Mouse (Mus musculus) kidney, postnatal 0 days (tissue): ENCODE measurements around the gene Lypla2. TPM values are rescaled to one million over a fixed set of nuclear protein-coding genes. Genes with fewer than 3 reads are reported as not detected.
A peak's percentile ranks its signal among the peaks of the same experiment; 100 is the strongest.

Experiments used
- ATAC-seq: fragments of 200-750 bp; cut with Nextera tagmentation; replicated peaks from 2 replicates; pipeline ENCODE4 v1.8.0; 2017; ENCODE audit warnings: low read depth, moderate number of reproducible peaks, moderate TSS enrichment, moderate library complexity; ENCODE audit not compliant: low FRiP score
- DNase-seq: peaks from one replicate; pipeline ENCODE4 v3.0.0-alpha.2; 2016; ENCODE audit warnings: low spot score
- H3K27ac ChIP-seq: fragments of 300-500 bp; sonication (generic); 2 replicates; pipeline ENCODE4 v1.5.1; 2014; ENCODE audit warnings: mild to moderate bottlenecking
- H3K27me3 ChIP-seq: fragments of 300-500 bp; sonication (generic); 2 replicates; pipeline ENCODE4 v1.6.1; 2014; ENCODE audit warnings: low read length, mixed read lengths; ENCODE audit not compliant: insufficient read depth
- H3K36me3 ChIP-seq: fragments of 300-500 bp; sonication (generic); 2 replicates; pipeline ENCODE4 v1.6.1; 2014; ENCODE audit warnings: low read length, mixed read lengths; ENCODE audit not compliant: insufficient read depth
- H3K4me1 ChIP-seq: fragments of 300-500 bp; sonication (generic); replicated peaks from 2 replicates; pipeline ENCODE4 v1.6.1; 2014; ENCODE audit warnings: antibody characterized with exemption, low read length, mixed read lengths; ENCODE audit not compliant: insufficient read depth
- H3K4me2 ChIP-seq: fragments of 300-500 bp; sonication (generic); 2 replicates; pipeline ENCODE4 v1.6.1; 2014; ENCODE audit warnings: mild to moderate bottlenecking, low read length, moderate library complexity, mixed read lengths
- H3K4me3 ChIP-seq: fragments of 300-500 bp; sonication (generic); replicated peaks from 2 replicates; pipeline ENCODE4 v1.5.1; 2014; ENCODE audit warnings: low read depth, low read length
- H3K9ac ChIP-seq: fragments of 300-500 bp; sonication (generic); 2 replicates; pipeline ENCODE4 v1.6.1; 2014; ENCODE audit warnings: low read depth, low read length
- H3K9me3 ChIP-seq: fragments of 300-500 bp; sonication (generic); replicated peaks from 2 replicates; pipeline ENCODE4 v1.6.1; 2016; ENCODE audit warnings: low read length, inconsistent platforms, mixed read lengths
- CTCF ChIP-seq: IDR thresholded peaks from 2 replicates; pipeline ENCODE4 v1.5.1; 2016; ENCODE audit warnings: antibody characterized with exemption, low read depth, mild to moderate bottlenecking, moderate library complexity
- WGBS: fragments of 180-500 bp; shearing (Covaris S2); extraction: QIAGEN DNeasy Blood & Tissue Kit; methylation state at CpG from one replicate; pipeline ENCODE4 v1.1.7; 2014; 5-methylcytosine and 5-hydroxymethylcytosine counted together
- polyA plus RNA-seq: library from polyadenylated mRNA; unstranded; fragments of >200 nt; fragmentation: Nextera tagmentation; extraction: Ambion mirVana; gene quantifications from 2 replicates; pipeline ENCODE4 v1.2.1, GENCODE M21; 2015

Lypla2 gene
- polyA plus RNA-seq, 1 experiment from 2014 or later, result 117 TPM

DNA sequence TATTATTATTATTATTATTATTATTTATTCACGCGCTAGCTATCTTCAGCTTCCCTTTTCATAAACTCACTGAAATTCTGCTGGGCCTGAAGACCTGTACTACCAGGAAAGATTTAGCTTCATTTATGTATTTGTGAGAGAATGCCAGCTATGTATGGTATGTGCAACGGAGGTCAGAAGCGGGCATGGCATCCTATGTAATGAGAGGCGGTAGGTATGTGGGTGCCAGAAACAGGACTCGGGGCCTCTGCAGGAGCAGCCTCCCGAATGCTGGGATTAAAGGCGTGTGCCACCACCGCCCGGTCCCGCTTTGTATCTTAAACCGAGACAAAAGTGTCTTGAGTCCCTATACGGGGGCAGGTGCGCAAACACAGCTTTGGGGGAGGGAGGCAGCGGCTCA is 9.5 kb downstream of the Lypla2 start:
- peaks cover 31% of the 10 kb centered on the region; the same call in 1 of the 2 replicates for H3K36me3 ChIP-seq
- H3K27me3 ChIP-seq, result no peaks in the 10 kb centered on the region
- peak overlapping the region; percentile 90 for H3K27ac ChIP-seq
- ATAC-seq, result no peak
- peak overlapping the region; percentile 54 for H3K4me3 ChIP-seq
- H3K9ac ChIP-seq, result peak overlapping the region; percentile 72
- no peaks in the 10 kb centered on the region for H3K9me3 ChIP-seq
- peaks cover 8% of the 10 kb centered on the region for H3K4me1 ChIP-seq
- H3K4me2 ChIP-seq, result peak overlapping the region; percentile 95
- DNase-seq, result peak; percentile 37
- TF ChIP-seq CTCF, result no peak
- WGBS, result 6% methylated on average over 15 of the region's 15 CpGs

DNA sequence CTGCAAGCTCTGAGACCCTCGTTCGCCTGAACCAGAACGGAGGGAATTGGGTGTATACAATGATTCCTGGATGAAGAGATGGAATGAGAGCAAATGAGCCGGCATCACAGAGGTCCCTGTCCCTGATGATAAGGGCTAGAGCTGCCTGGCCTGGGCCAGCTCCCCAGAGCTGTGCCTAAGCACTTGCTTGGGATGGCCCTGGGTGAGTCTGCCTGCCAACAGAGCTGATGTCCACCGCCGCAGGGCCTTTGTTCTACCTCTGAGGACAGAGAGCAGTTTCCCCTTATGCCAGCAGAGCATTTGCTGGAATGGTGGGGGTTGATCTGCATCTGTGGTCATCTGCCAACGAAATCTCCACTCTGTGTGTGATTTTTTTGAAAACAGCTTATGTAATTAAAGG is 10.2 kb downstream of the Lypla2 start:
- DNase-seq (no peak), ATAC-seq (no peak)
- Histone ChIP-seq H3K4me2 (no peak overlapping the region), H3K36me3 (peaks cover 28% of the 10 kb centered on the region; the same call in 1 of the 2 replicates), H3K27me3 (no peaks in the 10 kb centered on the region), H3K9ac (no peak overlapping the region), H3K4me1 (peaks cover 8% of the 10 kb centered on the region), H3K9me3 (no peaks in the 10 kb centered on the region), H3K4me3 (no peak overlapping the region), H3K27ac (no peak overlapping the region)
- WGBS, result 85% methylated on average over 7 of the region's 7 CpGs
- TF ChIP-seq CTCF, result no peak

DNA sequence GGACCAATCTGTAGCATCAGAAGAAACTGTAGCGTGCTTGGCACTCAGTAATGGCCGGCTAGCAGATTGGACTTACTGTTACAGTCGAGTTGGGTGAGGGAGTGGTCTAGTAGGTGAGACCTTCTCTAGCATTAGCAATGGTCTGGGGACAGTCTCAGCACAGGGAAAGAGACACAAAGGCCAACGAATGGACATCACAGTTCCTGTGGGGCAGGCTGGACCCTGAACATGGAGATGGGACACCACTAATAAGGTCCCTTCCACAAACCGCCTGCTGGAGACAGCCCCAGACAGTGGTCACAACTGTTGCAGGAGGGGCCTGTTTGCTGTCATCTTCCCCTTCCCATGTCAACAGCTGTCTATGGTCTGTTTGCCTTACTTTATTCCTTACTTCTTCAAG is 10.7 kb downstream of the Lypla2 start:
- DNase-seq, result no peak
- Histone ChIP-seq H3K9me3 (no peaks in the 10 kb centered on the region), H3K36me3 (0 out of 2 replicates have a peak, but pooled peaks cover 25% of the 10 kb centered on the region), H3K27ac (no peak overlapping the region), H3K9ac (no peak overlapping the region), H3K4me3 (no peak overlapping the region), H3K4me2 (no peak overlapping the region), H3K27me3 (no peaks in the 10 kb centered on the region), H3K4me1 (peaks cover 8% of the 10 kb centered on the region)
- TF ChIP-seq CTCF, result no peak
- ATAC-seq, result no peak
- WGBS, result 92% methylated on average over 5 of the region's 5 CpGs

DNA sequence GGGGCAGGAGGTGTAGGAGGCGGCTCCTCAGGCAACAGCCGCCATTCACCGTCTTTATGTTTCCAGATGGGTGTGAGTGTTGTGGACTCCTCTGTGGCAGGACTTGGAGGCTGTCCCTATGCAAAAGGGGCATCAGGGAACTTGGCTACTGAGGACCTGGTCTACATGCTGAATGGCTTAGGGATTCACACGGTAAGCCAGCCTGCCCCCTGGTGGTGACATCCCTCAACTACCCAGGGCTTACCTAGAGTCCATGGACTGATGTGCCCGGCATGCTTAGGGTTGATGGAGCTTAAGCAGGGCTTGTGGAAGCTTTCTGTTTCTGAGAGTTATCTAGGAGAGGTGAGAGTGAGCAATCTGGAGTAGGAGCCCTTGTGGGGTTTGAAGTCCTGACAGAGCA is 11.7 kb downstream of the Lypla2 start:
- WGBS, result 21% methylated on average over 5 of the region's 5 CpGs
- H3K27me3 ChIP-seq, result no peaks in the 10 kb centered on the region
- TF ChIP-seq CTCF, result peak; percentile 95

DNA sequence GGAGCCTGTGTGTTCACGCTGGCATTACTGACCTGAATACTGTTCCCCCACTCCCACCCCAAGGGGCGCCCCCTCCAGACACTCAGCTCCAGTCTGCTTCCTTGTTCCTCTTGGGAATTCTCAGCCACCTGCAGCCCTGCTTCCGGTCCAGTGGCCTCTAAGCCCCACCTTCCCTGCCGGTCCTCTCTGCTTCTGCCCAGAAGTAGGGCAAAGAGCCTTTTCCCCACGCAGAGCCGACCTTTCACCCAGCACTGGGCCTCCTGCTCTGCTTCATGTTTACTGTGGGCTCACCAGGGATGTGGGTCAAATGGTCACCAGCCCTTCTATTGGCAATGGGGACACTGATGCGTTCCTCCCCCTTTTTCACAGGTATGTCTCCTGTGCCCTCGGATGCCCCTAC is 14.1 kb downstream of the Lypla2 start:
- ATAC-seq (peak; percentile 75), DNase-seq (no peak)
- H3K36me3 ChIP-seq, result peaks cover 32% of the 10 kb centered on the region

More for the DNA sequence above, 11.7 kb downstream of the Lypla2 start:
- H3K4me2 ChIP-seq, result no peak overlapping the region
- no peak overlapping the region for H3K9ac ChIP-seq
- 0 out of 2 replicates have a peak, but pooled peaks have one; percentile 38 for ATAC-seq
- no peak overlapping the region for H3K27ac ChIP-seq
- peaks cover 26% of the 10 kb centered on the region for H3K36me3 ChIP-seq
- H3K4me1 ChIP-seq, result peaks cover 8% of the 10 kb centered on the region
- no peak overlapping the region for H3K4me3 ChIP-seq
- DNase-seq, result peak; percentile 81
- no peaks in the 10 kb centered on the region for H3K9me3 ChIP-seq

DNA sequence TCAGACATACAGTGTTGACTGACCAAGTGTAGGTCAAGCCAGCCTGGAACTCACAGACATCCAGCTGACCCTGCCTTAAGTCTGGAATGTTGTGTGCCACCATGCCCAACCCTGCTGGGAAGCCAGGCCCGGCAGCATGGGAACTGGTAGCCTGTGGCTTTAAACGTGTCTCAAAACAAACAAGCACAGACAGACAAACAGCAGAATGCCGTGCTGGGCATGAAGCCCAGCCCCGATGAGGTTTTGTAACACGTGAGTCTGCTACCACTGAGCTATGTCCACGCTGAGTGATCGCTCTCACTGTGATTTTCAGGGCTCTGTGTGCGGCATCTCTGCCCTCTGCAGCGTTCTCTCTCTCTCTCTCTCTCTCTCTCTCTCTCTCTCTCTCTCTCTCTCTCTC is 16.5 kb downstream of the Lypla2 start:
- ATAC-seq (no peak), DNase-seq (no peak)
- H3K4me1 ChIP-seq, result no peaks in the 10 kb centered on the region
- H3K9ac ChIP-seq, result no peak overlapping the region
- no peaks in the 10 kb centered on the region for H3K27me3 ChIP-seq
- H3K27ac ChIP-seq, result no peak overlapping the region
- H3K4me2 ChIP-seq, result no peak overlapping the region
- TF ChIP-seq CTCF, result no peak
- H3K9me3 ChIP-seq, result no peaks in the 10 kb centered on the region
- H3K4me3 ChIP-seq, result no peak overlapping the region
- peaks cover 35% of the 10 kb centered on the region for H3K36me3 ChIP-seq
- 89% methylated on average over 9 of the region's 9 CpGs for WGBS

More for the DNA sequence above, 14.1 kb downstream of the Lypla2 start:
- no peak for TF ChIP-seq CTCF
- no peak overlapping the region for H3K9ac ChIP-seq
- no peaks in the 10 kb centered on the region for H3K9me3 ChIP-seq
- H3K27me3 ChIP-seq, result no peaks in the 10 kb centered on the region
- WGBS, result 43% methylated on average over 8 of the region's 8 CpGs
- no peak overlapping the region for H3K4me2 ChIP-seq
- H3K4me3 ChIP-seq, result no peak overlapping the region
- no peaks in the 10 kb centered on the region for H3K4me1 ChIP-seq
- peak overlapping the region; percentile 47; the same call in 1 of the 2 replicates for H3K27ac ChIP-seq

DNA sequence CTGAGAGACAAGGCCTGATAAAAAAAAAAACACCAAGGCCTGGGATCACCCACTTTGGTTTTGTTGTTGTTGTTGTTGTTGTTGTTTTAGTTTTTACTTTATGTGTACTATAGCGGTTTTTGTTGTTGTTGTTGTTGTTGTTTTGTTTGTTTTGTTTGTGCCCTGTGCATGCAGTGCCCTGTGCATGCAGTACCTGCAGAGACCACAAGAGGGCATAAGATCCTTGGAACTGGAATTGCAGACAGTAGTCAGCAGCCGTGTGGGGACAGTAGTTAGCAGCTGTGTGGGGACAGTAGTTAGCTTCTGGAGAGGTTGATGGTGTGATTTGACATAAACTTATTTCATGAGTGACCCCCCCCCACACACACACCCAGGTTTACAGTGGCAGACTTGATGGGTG is 18.2 kb downstream of the Lypla2 start:
- ATAC-seq, result no peak
- Histone ChIP-seq H3K4me1 (no peaks in the 10 kb centered on the region), H3K27ac (no peak overlapping the region), H3K9ac (no peak overlapping the region), H3K36me3 (peaks cover 27% of the 10 kb centered on the region), H3K4me3 (no peak overlapping the region), H3K27me3 (no peaks in the 10 kb centered on the region), H3K4me2 (no peak overlapping the region), H3K9me3 (no peaks in the 10 kb centered on the region)
- peak; percentile 93 for TF ChIP-seq CTCF
- WGBS, result 7% methylated on average over 2 of the region's 2 CpGs
- DNase-seq, result peak; percentile 76
